Mouse (Mus musculus) spleen, adult 2 months (tissue): Measurements from ENCODE around the gene P2rx1. TPM values are rescaled to one million over a fixed set of nuclear protein-coding genes. Genes with fewer than 3 reads are reported as not detected.
A peak's percentile ranks its signal among the peaks of the same experiment; 100 is the strongest.

Experiments used
- DNase-seq, 2 experiments: peaks; one replicate each; pipeline versions ENCODE4 v3.0.0 to v3.0.0-alpha.2; 2012 to 2021; ENCODE audit warnings: low spot score in 2 of 2, low read depth in 1 of 2
- H3K27ac ChIP-seq: fragments of 200-500 bp; 2 replicates; pipeline ENCODE4 v1.5.1; 2012; ENCODE audit warnings: low read length, inconsistent platforms; ENCODE audit not compliant: insufficient read depth
- H3K27me3 ChIP-seq: fragments of 200-500 bp; 2 replicates; pipeline ENCODE4 v1.6.1; 2012; ENCODE audit warnings: mild to moderate bottlenecking, moderate library complexity, low read length, inconsistent platforms; ENCODE audit not compliant: control insufficient read depth, insufficient read depth
- H3K36me3 ChIP-seq: fragments of 200-500 bp; 2 replicates; pipeline ENCODE4 v1.6.1; 2012; ENCODE audit warnings: mild to moderate bottlenecking, low read length, inconsistent platforms; ENCODE audit not compliant: control insufficient read depth, insufficient read depth
- H3K4me1 ChIP-seq: fragments of 200-500 bp; 2 replicates; pipeline ENCODE4 v1.6.1; 2011; ENCODE audit warnings: inconsistent platforms; ENCODE audit not compliant: control insufficient read depth, insufficient read depth, insufficient read length
- H3K4me3 ChIP-seq: fragments of 200-500 bp; 2 replicates; pipeline ENCODE4 v1.5.1; 2011; ENCODE audit warnings: mild to moderate bottlenecking, inconsistent platforms; ENCODE audit not compliant: insufficient read depth, insufficient read length; ENCODE audit errors: extremely low read depth
- CTCF ChIP-seq: fragments of 200-500 bp; IDR thresholded peaks from 2 replicates; pipeline ENCODE4 v1.5.1; 2011; ENCODE audit warnings: mild to moderate bottlenecking, inconsistent platforms; ENCODE audit not compliant: insufficient read depth, insufficient read length, insufficient replicate concordance; ENCODE audit errors: extremely low read depth
- POLR2A ChIP-seq: fragments of 200-500 bp; IDR thresholded peaks from 2 replicates; pipeline ENCODE4 v1.6.1; 2011; ENCODE audit warnings: low read depth, low read length, inconsistent platforms
- WGBS: fragments of 180-500 bp; shearing (Covaris S2); methylation state at CpG from one replicate; pipeline ENCODE4 v1.1.7; 2018; 5-methylcytosine and 5-hydroxymethylcytosine counted together
- polyA plus RNA-seq: library from polyadenylated mRNA; depleted of rRNA; stranded (reverse); fragments of >200 nt; gene quantifications from 2 replicates; pipeline ENCODE4 v1.2.3, GENCODE M21; 2012

P2rx1 gene
- polyA plus RNA-seq, 1 experiment: 14.3 TPM

- Histone ChIP-seq H3K4me3 (peak overlapping the region; percentile 39; the same call in 1 of the 2 replicates), H3K27me3 (no peaks in the 10 kb centered on the region), H3K36me3 (peaks cover 2% of the 10 kb centered on the region; the same call in 1 of the 2 replicates), H3K27ac (peak overlapping the region; percentile 75), H3K4me1 (peaks cover 30% of the 10 kb centered on the region)
- WGBS: 16% methylated on average over 7 of the region's 7 CpGs
- no peak for TF ChIP-seq CTCF
- no peak; the same call in 1 of the 2 replicates for TF ChIP-seq POLR2A
- no peak for DNase-seq
Measured at GRCm38 (mm10) chr11:72963058-72963788, 35.7 kb upstream of the P2rx1 start.

GRCm38 (mm10) chr11:72963789-72964294, 35.1 kb upstream of the P2rx1 start:
- TF ChIP-seq CTCF (no peak), POLR2A (no peak)
- peaks cover 7% of the 10 kb centered on the region for H3K36me3 ChIP-seq
- no peaks in the 10 kb centered on the region for H3K27me3 ChIP-seq
- peaks cover 26% of the 10 kb centered on the region for H3K4me1 ChIP-seq
- peak overlapping the region; percentile 75 for H3K27ac ChIP-seq
- WGBS: 24% methylated on average over 3 of the region's 3 CpGs
- peak in 1 of 2 experiments; percentile 65 for DNase-seq
- peak overlapping the region; percentile 39; the same call in 1 of the 2 replicates for H3K4me3 ChIP-seq

- Histone ChIP-seq H3K4me3 (no peak overlapping the region), H3K4me1 (no peaks in the 10 kb centered on the region), H3K27ac (no peak overlapping the region), H3K36me3 (peaks cover 63% of the 10 kb centered on the region), H3K27me3 (no peaks in the 10 kb centered on the region)
- 89% methylated on average over 13 of the region's 13 CpGs for WGBS
- TF ChIP-seq POLR2A: no peak
- TF ChIP-seq CTCF: no peak
- no peak for DNase-seq
Measured at GRCm38 (mm10) chr11:72974995-72975503, 23.9 kb upstream of the P2rx1 start.

GRCm38 (mm10) chr11:72982516-72982915, 16.4 kb upstream of the P2rx1 start:
- Histone ChIP-seq H3K4me1 (no peaks in the 10 kb centered on the region; the same call in 1 of the 2 replicates), H3K27me3 (no peaks in the 10 kb centered on the region), H3K27ac (no peak overlapping the region), H3K4me3 (no peak overlapping the region), H3K36me3 (peaks cover 49% of the 10 kb centered on the region)
- WGBS: 90% methylated on average over 9 of the region's 9 CpGs
- no peak for DNase-seq
- no peak for TF ChIP-seq POLR2A
- no peak for TF ChIP-seq CTCF

GRCm38 (mm10) chr11:72983283-72983682, 15.6 kb upstream of the P2rx1 start:
- Histone ChIP-seq H3K27ac (no peak overlapping the region), H3K4me1 (no peaks in the 10 kb centered on the region; the same call in 1 of the 2 replicates), H3K4me3 (no peak overlapping the region), H3K36me3 (peaks cover 43% of the 10 kb centered on the region), H3K27me3 (no peaks in the 10 kb centered on the region)
- WGBS: 82% methylated on average over 5 of the region's 5 CpGs
- peak in 1 of 2 experiments; percentile 31 for DNase-seq
- TF ChIP-seq POLR2A: no peak
- peak; percentile 48; the same call in 1 of the 2 replicates for TF ChIP-seq CTCF

GRCm38 (mm10) chr11:72986745-72987144, 12.2 kb upstream of the P2rx1 start:
- TF ChIP-seq CTCF (no peak), POLR2A (no peak)
- WGBS: 68% methylated on average over 5 of the region's 5 CpGs

More at GRCm38 (mm10) chr11:72986745-72987144, 12.2 kb upstream of the P2rx1 start:
- Histone ChIP-seq H3K27ac (no peak overlapping the region), H3K36me3 (peaks cover 48% of the 10 kb centered on the region), H3K4me3 (no peak overlapping the region), H3K4me1 (no peaks in the 10 kb centered on the region; the same call in 1 of the 2 replicates), H3K27me3 (no peaks in the 10 kb centered on the region)
- DNase-seq: no peak
